Mouse (Mus musculus) heart, adult 18-20 months (tissue): Measurements from ENCODE around the gene Fbxo42. TPM values are rescaled to one million over a fixed set of nuclear protein-coding genes. Genes with fewer than 3 reads are reported as not detected.

Experiments
- DNase-seq, 2 experiments: peaks; one replicate each; pipeline ENCODE4 v3.0.0; 2021 to 2022; ENCODE audit warnings: mixed read lengths in 1 of 2
- total RNA-seq, 2 experiments: library from RNA; stranded (reverse); gene quantifications; 2 replicates each; pipeline ENCODE4 v1.2.3; 2021

The Fbxo42 gene
- total RNA-seq, 2 experiments from 2014 or later = 10.4 to 10.8 TPM

- DNase-seq = no peak
These were observed 24.4 kb downstream of the Fbxo42 start for GRCm38 (mm10) chr4:141172121-141172520.

DNA sequence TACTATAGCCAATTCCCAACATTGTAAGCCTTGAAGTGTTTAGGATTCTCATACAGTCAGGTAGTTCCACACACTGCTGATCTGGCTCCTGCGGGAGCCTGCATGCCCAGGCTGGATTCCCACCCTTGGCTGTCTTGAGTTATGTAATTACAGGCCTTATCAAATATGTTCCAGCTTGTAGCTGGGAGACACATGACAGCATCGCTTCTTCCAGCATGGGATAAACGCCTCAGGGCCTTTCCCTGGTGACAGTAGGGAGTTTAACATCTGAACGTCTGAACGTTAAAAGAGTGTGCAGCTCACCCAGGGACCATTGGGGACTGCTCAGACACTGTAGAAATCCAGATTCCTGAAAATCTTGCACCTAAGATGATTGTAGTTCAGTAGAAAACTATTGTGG is 28.1 kb downstream of the Fbxo42 start:
- DNase-seq = peak; percentile 50 to 51

GRCm38 (mm10) chr4:141176328-141176838 is 28.7 kb downstream of the Fbxo42 start:
- peak; percentile 35 to 38 for DNase-seq

DNA sequence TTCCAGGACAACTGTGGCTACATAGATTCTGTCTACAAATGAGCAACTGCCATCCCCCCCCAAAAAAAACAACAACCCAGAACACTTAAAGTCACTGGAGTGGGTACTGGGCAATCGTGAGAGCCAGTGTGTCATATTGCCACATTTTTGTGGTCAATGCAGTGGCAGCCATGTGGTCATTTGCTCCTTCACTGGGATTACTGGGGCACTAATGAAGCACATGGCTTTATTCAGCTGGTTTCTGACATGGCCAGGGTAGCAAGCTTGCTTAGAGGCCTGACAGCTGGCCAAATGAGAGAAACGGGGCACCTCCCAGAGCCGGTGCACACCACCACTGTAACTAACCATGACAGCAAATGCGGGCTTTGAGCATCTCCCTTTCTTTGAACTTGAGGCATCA is 30.8 kb downstream of the Fbxo42 start:
- no peak for DNase-seq

DNA sequence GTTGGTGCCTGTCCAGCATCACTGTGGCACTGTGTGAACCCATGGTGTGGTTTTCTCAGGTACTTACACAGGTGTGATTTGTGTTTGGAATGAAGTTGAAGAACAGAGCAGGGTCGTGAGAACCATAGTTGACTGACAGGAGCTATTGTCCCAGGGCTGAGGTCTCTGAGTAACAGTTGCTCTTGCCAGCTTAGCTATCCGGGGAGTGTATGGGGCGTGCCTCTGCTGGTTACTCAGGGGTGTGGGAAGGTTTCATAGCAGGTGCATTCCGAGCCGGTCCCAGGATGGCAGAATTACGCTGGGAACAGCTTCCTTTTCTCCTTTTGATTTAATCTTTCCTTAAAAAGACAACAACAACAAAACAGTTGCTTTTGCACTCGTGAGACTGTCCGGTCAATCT is 33.1 kb downstream of the Fbxo42 start:
- DNase-seq = no peak

- no peak for DNase-seq
These were observed 34.3 kb downstream of the Fbxo42 start for GRCm38 (mm10) chr4:141181981-141182380.

DNA sequence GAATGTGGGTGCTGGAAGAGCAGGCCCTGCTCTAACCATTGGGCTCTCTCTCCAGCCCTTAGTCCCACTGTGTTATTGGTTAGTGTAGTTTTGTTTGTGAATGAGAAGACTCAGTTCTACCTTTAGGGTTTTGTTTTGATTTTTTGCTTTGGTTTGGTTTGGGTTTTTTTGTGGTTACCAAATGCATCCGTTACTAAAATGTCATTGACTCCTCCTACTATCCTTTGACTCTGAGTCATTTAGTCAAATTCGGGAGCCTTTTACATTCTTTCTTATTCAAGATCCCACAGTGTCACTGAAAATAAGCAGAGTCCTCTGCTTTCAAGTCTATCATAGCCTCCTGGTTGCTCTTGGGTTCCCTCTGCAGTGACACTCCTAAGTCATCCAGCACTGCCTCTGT is 36.2 kb downstream of the Fbxo42 start:
- no peak for DNase-seq

DNA sequence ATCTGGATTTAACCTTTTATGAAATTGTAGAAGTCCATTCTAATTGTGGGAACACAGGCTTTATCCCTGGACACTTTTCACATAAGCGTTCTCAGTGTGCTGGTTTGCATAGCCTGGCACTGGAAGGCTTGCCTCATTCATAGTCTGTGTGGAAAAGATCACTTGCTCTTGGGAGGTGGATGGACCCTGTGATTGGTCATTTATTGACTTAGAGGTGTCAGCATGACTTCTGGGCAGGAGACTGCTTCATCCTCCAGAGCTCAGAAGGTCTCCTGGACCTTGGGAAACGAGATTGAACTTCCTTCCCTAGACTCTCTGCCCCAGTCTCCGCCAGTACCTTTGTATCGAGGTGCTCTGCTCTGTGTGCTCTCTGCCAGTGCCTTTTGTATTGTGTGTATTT is 36.7 kb downstream of the Fbxo42 start:
- no peak for DNase-seq

DNA sequence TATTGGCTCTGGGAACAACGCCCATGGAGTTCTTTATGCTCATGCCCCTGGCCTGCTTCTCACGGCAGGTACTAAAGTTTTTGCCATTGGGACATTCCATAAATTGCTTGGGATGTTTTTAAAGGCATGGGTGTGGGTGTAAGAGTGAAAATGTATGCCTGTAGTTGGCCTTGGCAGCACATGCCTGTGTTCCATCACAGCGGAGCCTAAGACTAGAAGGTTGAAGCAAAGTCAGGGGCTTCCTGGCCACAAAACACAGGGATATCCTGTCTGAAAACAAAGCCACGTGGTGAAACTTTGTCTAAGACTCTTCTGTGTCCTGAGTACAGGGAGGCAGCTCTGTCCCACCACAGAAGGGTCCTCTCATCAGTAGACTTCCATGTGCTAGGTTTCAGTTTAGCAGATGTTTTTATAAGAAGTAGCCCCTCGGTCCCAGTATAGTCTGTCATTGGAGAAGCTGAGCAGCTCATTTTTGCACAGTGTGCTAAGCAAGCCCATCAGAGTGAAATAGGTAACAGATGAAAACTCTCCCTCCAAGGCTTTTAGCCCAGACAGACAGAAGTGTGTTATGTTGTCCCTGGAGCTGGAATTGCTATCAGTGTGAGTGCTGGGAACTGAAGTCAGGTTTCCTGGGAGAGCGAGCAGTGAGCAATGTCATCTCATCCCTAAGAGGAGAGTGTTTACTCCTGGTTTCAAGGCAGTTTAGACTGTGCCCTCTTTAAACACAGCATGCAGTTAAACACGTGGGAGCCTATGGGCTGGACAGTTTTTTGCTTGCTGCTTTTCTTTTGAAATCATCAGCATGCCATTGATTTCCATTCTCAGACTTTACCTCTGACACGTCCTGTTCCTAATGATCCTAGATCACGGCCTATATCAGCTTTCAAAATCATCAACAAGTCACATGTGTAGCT is 39.5 kb downstream of the Fbxo42 start:
- no peak for DNase-seq

GRCm38 (mm10) chr4:141191294-141191693 is 43.6 kb downstream of the Fbxo42 start:
- no peak for DNase-seq

DNA sequence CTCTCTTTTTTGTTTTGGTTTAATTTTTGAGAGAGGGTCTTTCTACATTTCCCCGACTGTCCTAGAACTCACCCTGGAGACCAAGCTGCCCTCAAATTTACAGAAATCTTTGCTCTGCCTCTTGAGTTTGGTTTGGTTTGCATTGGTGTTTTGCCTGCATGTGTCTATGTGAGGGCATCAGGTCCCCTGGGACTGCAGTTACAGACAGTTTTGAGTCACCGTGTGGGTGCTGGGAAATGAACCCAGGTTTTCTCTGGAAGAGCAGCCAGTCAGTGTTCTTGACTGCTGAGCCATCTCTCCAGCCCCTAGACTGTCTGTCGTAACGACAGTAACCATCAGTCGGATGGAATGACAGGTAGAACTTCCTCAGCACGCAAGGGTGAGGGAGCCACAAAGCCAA is 46.8 kb downstream of the Fbxo42 start:
- DNase-seq = no peak

DNA sequence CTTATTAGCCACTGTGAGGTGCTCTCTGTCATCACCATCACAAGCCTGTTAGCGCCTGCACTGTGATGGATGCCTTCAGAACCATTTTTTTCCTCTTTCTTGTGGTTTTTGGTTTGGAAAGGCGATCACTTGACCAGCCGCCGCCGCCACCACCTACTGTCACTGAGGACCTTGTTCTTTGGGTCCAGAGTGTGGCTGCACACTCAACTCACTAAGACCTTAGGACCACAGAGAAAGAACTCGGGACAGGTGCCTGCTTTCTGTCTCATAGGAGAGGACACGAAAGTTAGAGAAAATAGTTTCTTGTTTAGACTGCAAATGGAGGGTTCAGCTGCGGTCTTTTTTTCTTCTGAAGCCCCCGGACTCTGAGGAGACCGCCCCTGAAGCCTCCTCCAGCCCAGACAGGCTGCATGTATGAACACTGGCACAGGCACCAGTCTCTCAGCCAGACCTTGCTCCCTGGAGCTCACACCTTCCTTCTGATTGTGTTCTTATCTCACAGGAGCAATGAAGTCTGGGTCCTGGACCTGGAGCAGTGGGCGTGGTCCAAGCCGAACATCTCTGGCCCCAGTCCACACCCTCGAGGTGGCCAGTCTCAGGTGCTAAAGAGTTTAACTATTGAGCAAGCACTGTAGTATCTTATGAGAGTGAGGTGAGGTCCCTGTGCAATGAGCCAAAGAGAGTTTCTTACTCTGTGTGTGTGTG is 49.4 kb downstream of the Fbxo42 start:
- DNase-seq = no peak

DNA sequence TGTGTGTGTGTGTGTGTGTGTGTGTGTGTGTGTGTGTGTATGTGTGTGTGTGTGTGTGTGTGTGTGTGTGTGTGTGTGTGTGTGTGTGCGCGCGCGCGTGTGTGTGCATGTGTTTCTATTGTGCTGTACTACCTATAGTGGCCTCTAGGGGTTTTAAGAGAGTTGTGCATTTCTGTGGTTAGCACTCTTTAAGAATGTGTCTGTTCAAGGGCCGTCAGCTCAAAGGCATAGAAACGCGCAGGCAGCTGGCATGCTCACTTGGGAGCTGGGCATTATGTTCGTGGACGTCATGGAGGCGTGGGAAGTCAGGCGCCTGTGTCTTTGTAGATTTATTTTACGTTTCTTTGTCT is 49.9 kb downstream of the Fbxo42 start:
- no peak for DNase-seq

DNA sequence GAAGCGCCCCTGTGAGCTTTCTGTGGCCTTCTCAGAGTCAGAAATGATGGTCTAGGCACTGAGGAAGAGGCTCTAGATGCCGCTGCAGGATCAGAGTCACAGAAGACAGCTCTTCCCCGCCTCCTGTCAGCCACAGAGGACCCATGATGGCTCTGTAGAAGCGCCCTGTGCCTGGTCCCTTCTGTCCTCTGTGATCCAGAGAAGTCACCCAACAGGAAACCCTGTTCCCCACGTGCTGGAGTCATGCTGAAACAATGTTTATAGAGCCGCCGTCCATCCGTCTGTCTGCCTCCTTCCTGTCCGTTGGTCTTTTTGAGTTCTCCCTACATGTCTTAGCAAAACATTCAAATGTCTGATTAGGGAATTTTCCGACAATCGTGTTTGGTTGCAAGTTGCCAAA is 53.2 kb downstream of the Fbxo42 start:
- DNase-seq = peak; percentile 46 to 54

- peak; percentile 29 to 32 for DNase-seq
These were observed 54.5 kb downstream of the Fbxo42 start for GRCm38 (mm10) chr4:141202192-141202591.

GRCm38 (mm10) chr4:141204580-141205061 is 56.9 kb downstream of the Fbxo42 start:
- peak; percentile 14 to 64 for DNase-seq

- DNase-seq = no peak
These were observed 59.4 kb downstream of the Fbxo42 start for GRCm38 (mm10) chr4:141207081-141207480.

DNA sequence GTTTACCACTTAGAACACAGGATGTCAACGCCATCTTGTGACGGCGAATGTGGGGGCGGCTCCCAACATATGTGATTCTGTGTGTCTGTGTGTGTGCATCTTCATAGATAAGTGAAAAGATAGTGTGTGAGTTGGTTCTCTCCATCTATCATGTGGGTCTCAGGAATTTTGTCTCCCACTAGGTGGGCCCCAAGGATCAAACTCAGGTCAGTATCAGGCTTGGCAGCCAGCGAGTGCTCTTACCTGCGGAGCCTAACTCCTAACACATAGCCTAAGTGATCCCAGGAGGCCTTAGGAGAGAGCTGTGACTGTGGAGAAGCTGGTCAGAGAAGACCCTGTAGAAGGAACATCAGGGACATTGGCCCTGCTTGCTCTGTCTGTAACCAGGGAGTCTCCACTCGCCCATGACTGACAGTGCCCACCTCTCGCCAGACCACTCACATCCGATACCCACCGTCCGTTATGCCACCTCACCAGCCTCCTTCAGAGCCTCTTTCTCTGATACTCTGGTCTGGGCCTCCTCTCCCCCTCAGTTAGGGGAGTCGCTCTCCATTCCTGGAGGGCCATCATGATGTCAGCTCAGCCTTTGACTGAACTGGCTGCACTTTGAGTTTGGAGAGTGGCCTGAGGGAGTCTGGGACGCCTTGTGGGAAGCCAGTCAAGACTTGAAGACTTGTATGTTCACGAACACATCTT is 63.0 kb downstream of the Fbxo42 start:
- peak; percentile 13 to 41 for DNase-seq

DNA sequence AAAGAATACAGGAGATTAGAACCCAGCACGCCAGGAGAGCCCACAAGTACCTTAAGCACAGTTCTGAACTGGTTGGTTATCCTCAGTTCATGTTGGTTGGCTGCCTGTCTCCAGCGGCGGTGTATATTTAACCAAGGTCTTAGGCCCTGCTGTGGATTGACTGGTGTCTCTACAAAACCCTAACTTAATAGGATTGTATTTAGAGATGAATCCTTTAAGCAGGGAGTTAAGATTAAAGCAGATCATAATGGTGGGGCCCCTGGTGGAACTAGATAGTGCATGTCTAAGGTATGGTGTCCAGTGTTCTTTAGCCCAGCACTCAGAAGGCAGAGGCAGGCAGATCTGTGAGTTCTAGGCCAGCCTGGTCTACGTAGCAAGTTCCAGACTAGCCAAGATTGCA is 63.9 kb downstream of the Fbxo42 start:
- DNase-seq = no peak

- DNase-seq = no peak
These were observed 65.2 kb downstream of the Fbxo42 start for GRCm38 (mm10) chr4:141212892-141213291.

DNA sequence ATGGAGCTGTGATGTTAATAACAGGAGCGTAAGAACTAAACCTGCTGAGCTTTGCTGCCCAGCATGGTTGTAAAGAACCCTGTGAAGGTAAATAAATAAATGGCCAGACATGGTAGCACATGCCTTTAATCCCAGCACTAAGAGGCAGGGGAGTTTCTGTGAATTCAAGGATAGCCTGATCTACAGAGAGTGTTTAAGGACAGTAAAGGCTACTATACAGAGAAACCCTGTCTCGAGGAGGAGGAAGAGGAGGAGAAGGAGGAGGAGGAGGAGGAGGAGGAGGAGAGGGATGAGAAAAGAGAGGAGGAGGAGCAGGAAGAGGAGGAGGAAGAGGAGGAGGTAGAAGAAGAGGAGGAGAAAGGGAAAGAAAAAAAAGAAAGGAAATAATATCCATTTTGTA is 65.6 kb downstream of the Fbxo42 start:
- DNase-seq = no peak

DNA sequence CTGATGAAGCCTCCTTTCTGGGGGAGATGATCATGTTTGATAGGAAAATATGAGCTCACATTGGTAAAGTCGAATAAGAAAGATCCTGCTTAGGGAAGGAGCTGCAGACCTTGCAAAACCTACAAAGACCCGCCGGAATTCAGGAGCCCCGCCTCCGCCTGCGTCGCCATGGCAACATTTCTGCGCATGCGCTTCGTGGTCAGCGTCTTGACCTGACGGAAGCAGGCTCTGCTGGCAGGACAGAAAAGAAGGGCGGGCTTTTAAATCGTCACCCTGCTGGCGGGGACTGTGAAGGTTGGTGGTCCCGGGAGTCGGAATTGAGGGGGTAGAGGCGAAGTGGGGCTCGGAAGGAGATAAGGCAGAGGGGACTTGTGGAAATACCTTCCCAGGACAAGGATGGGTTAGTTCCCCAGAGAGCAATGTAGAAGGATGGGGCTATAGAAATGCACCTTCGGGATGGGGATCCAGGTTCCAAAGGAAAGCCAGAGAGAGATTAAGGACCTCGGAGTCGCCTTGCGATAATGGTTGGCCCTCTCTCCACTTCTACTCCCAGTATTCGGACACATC is 66.1 kb downstream of the Fbxo42 start, which contains the start of gene Rsg1:
TSS of gene Rsg1 (plus strand) at position 187 of the 567 bp plus-strand sequence.
- DNase-seq = peak; percentile 95 to 98
